Mouse (Mus musculus) ES-CJ7 (cell line): ENCODE measurements at regions not wholly inside any gene's neighbourhood (a gene's known extent, or its start where the extent isn't known, plus 50 kb on each side); places are given as distances from the start of the nearest gene placed in this dataset.

Experiments used
- DNase-seq: peaks from one replicate; pipeline ENCODE4 v3.0.0; 2011; ENCODE audit warnings: low read depth, low spot score

DNA sequence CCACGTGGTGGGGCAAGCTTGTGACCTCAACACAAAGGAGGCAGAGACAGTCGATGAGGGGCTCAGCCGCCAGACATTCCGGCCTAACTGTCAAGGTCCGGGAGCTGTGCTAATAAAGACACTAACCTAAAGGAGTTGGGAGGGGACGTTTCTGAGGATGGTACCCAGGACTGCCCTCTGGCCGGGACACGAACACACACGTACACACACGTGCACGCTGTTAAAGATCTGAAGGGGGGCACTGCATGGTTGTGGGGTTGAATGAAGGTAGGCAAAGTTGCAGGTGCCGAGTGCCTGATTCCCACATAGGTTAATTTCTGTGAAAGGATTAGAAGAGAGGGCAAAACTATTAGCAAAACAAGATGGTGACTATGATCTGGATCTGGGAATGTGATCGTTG lies 65.4 kb upstream of the Mitf start:
- DNase-seq, result peak; percentile 32

DNA sequence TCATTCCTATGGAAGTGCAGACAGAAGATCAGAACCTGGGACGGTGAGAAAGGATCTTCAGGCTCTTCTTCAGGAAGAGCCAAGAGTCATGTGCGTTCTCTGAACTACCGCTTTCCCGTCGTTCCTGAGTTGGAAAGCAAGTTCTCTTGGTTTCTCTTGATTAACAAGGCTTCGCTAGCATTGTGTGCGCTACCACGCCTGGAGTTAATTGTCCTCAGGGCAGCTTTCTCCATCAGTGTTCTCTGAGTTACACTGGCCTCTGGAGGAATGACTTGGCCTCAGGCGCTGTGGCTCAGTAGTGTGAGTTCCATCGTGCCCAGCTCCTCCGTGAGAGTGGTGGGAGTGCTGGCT lies 66.0 kb upstream of the Mitf start:
- peak; percentile 30 for DNase-seq

DNA sequence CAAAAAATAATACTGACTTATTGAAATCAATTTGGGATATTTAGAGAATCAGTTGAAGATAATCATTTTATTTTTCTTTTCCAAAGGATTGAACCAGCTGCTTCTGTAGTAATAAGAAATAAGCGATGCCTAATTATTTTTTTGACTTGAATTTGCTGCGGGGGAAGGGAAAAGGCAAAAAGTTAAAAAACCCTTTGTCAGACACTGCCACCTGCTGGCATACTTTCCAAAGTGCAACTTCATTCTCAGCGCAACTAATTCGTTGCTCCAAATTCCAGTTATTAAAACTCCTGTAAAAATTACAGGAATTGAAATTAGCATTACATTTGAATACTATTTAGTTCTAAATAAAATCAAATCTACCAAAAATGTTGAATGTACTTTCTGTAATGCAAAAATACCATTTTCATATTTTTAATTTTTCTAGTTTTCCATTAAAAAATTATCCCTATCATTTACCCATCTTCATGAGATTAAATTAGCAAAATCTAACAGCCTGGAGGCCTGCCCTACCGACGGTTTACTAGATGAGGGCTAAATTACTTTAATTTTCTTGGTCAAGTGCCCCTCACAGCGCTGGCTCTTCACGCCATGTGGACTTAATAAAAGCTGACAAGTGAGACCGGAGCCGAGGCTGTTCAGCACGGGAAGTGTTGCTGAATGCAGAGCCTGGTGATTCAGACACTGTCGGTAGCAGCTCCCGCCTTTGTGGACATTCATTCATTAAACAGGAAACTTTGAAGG lies 66.6 kb upstream of the Mitf start:
- peak; percentile 33 for DNase-seq

DNA sequence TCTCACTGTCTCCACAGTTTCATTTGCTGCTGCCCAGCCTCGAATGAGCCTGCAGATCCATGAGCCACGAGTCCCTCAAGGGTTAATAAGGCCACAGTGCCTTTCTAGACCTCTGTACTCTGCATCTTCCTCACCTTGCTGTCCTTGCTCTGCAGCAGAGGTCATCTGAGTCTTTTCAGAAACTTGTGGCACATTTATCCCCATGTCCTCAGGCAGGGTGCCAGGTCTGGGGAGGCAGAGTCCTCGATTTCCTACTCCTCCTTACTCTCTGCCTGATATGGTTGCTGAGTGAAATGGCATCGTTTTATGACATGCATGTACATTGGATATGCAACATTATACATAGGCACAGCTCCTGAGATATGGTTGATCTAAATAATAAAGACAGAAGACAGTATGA lies 68.0 kb upstream of the Mitf start:
- no peak for DNase-seq

DNA sequence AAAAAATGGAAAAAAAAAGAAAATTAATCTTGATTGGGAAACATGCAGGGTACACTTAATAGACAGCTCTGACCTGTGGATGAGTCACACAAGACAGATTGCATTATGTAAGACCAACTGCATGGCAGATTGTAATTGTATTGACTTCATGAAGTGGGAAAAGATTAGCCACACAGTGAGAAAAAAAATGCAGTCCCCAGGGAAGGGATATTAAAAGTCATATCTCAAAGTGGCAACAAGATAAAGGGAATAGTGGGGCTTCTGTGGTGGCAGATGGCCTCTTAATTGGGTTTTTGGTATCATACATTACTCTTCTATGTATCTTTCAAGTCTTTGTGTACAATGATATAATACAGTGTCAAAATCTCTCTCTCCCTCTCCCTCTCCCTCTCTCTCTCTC lies 76.0 kb upstream of the Mitf start:
- DNase-seq, result no peak

DNA sequence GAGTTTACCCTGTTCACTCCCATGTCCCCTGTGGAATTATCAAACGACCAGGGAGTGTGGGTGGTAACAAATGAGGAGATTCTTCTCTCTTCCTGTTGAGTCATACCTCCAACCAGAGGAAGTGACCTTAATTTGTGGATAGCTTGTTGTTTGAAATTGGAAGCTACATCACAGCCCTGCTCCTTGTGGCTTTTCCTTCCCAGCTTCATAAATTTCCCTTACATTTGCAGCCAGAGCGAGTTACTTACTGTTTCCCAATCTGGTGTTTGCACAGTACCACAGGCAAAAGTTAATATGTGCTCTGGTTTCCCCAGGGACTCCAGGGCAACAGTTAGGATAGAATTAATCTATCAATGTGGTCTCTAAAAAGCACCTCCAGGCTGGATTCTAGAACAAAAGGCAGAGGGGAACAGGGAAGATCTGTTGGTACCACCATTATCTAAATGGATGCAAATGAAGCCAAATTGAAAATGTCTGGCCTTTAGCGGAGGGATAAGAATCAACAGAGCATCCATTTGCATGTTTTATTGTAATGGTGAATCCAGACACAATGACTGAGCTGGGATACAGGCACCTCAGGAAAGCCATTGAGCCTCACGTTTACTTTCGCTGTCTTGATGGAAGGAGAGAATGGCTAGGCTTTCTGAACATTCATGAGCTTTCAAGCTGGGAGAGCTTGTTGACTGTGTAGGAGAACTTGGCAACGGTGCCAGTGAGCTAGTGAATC lies 88.5 kb upstream of the Mitf start:
- peak; percentile 61 for DNase-seq

DNA sequence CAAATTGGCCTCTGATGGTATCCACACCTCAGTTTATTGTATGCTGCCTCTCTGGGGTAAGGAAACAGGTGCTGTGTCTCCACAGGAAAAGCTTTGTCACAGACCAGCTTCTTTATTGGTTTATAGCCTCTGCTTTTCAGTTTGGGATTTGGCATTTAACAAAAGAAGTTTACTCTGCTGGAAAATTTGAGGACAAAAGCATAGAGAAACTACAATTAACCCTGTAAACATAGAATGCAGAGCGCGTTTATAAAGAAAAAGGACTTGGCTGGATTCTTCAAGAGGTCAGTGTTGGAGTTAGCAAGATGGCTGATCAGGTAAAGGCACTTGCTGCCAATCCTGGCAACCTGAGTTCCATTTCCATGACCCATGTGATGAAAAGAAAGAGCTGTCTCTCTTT lies 90.1 kb upstream of the Frmd4b start:
- no peak for DNase-seq

DNA sequence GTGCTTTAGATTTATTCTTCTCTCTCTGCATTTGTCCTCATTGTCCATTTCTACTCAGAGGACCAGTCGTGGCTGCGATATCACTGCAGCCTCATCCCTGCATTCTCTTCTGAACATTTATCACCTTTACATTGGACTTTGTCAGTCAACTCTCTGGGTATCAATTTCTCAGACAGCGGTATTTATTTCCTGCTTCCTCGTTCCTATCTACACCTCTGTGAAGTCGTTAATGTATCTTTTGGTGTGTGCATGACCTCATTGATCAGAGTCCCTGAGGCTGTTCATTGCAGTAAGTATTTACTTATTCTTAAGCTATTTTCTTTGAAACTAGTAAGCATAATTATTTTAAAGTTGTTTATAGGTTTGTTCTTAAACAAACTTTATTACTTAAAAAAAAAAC lies 87.0 kb upstream of the Frmd4b start:
- no peak for DNase-seq

DNA sequence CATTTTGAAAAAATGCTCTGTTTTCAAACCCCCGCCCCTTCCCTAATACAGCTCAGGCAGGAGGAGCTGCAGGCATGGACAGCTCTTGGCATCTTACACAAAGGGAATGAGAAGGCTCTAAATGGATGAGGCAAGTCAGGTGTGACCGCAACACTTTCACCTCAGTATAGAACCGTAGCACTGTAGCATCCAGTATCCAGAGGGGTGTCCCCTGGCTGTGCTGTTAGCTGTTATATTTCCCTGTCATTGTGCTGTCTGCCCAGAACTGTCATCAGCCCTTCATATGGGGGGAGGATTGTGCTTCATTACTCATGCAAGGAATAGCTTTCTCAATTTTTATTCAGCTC lies 82.4 kb upstream of the Frmd4b start:
- DNase-seq, result no peak

DNA sequence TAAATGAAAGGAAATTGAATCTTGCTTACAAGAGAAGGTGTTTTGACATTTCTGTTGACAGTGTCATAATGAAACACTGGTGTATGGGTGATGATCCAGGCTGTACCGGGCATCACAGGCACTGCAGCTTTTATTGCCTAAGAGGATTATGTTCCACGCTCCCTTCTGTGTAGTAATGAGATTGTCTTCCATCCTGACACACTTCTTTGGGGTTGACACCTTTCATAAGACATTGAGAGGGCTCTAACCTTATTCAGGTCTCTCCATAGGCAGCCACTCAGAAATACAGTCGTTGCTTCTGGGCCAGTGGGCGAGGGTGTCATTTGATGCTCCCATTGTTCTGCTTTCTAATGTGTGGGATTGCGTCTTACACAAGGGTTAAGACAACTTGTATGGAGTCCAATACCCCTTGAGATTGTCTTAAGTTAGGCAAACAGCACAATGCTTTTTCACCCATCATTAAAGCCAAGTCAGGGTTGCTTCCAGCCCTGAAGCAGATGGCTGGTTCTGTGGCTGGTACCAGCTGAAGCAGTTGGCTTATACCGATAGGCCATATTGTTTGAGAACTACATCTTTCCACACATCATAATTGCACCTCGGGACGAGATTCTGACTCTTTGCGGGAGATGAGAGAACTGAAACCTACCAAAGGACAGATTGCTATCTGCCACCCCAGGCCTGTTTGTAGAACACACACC lies 81.9 kb upstream of the Frmd4b start:
- no peak for DNase-seq

DNA sequence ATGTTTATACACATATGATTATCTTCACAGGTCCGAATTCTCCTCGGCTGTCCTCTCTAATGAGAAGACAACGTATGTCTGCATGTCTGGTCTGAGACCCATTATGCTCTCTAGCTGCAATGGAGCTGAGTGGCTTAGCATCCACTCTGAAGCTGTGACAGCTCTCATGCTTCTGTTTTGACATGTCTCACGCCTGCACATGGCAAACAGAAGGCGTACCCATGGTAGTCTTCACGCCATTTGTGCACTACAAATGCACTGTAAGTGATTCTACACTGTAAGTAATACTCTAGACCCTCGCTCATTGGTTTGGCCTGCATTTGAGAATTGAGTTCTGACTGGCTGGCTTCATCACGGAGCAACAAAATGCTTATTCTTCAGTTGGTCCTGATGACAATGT lies 75.9 kb upstream of the Frmd4b start:
- DNase-seq, result no peak

DNA sequence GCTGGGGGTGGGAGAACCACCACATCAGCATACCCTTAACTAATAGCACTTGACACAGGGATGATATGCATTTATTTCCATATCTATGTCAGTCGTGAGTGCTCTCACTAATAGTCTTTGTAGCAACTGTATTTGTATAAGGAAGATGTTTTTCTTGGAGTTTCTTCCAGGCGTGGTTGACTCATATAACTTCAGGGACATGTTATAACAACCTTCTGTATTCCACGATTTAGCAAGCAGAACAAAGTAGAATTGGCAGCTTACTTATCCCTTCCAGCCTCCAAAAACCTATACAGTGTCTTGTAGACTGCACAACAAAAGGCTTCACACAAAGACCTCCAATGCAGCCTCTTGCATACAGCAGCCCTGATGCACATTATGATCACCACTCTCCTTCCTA lies 73.8 kb upstream of the Frmd4b start:
- DNase-seq, result no peak

DNA sequence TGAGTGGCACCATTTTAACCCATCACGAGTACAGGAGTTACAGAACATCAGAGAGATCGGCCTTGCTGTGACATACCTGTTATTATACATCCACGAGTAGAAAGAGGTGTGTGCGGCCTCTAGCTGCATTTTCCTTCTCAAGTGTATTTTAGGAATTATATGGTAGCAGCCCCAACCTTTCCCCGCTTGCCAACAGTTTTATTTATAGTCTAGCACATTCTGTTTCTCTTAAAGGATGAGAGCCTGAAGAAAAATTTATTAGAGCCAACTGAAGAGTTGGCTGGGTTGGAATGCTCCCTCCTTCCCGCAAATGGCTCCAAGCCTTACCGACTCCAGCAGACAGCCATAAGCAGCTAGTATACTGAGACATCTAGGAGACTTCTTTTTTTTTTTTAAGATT lies 67.0 kb upstream of the Frmd4b start:
- DNase-seq, result no peak

DNA sequence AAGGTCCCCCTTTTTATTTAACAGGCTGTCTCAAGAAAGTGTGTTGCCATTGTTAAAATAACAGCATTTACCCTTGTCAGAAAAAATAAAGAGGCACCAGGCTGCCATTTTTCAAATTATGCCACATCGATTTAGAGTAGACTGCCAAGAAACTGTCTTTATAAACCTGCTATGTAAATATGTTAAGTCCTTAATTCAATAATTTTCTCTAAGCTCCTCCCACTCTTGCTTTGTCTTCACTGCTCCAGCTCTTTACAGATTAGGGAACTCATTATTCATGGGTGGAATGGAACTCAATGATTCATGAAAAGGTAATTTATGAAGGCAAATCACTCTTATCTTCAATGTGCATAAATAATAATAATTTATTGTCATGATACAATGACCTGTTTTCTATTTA lies 64.9 kb upstream of the Frmd4b start:
- DNase-seq, result no peak

DNA sequence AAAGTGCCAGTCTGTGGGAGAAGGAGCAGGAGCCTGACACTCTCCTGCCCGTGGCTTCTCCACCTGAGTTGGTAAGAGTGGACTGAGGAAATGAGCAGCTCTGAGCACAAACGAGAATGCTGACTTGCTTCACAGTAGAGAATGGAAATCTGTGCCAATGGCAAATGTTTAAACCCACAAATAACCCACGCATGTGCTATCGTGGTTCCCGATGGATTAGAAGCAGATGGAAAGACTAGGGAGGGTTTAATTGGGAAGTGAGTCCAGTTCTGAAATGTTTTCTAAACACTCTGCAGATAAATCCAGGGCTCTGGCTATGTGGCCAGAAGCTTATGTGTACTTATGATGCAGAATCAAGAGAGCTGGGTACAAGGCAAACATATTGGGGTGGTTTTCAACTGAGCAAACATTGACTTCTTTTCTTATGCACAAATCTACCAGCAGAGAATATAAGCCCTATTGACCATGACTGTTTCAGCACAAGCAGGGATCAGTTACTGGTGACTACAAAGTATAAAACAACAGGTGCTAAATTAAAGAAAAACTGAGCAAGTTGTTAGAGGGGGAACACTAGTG lies 57.9 kb upstream of the Frmd4b start:
- no peak for DNase-seq

DNA sequence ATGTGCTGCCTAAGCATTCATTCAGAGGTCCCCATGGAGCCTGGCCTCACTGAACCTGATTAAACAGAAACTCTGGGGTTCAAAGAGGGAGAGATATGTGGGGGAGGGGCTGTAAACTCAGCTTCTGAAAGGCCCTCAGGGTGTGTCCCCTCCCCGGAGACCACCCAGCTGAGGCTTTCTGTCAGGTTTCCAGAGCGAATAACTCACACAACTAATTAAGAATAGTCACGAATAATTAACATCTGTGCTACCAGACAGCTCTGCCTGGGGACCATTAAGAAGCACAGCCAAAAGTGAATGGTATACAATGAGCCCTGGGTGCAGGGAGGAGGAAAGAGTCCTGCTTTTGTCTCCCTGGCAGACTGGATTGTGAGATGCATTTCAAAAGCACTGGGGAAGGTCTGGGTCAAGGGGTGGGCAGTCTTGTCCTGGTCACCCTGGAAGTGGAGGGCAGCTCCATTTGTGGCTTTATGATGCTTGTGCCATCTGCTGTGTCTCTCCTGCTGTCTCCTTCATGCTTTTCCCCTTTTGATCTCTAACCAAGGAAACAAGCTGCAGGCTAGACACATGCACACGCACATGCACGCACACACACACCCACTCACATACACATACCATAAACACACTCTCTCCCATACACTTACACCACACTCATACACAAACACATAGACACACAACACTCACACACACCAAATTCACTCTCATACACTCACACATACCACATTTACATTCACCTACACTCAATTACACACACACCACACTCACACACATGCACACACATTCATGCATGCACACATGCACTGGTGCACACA lies 49.7 kb upstream of the Frmd4b start:
- peak; percentile 67 for DNase-seq
